Mouse (Mus musculus) liver, adult 10 weeks (tissue): ENCODE data around the gene Olfr693. TPM values are rescaled to one million over a fixed set of nuclear protein-coding genes. Genes with fewer than 3 reads are reported as not detected.

Experiments used
- polyA plus RNA-seq: library from polyadenylated mRNA; stranded (reverse); fragments of 350-450 nt; fragmentation: Illumina TruSeq; extraction: RNeasy Lipid Tissue Mini Kit (QIAGEN cat#74804); gene quantifications from one replicate; pipeline ENCODE4 v1.2.3, GENCODE M21; 2014; ENCODE audit warnings: low read depth, low replicate concordance

Gene Olfr693
- polyA plus RNA-seq: not detected

DNA sequence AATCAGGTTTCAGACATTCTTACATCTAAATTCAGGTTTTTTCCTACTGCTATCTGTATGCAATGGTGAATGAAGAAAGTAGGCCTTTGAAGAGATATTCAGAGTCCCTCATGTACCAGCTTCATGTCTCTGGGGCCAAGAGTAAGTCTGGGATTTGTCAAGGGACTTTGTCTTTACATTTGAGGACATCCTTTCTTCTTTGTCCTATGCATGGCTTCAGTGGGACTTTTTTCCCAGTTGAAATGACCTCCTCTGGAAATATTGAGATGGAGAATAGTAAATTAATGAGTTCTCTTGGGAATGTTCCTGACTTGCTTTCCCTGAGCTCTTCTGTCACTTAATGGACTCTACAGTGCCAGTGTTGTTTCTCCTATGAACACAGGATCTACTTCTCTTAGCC lies at the start of gene Olfr693:
Gene Olfr693 (minus strand): TSS at position 101 of the 400 bp plus-strand sequence.

DNA sequence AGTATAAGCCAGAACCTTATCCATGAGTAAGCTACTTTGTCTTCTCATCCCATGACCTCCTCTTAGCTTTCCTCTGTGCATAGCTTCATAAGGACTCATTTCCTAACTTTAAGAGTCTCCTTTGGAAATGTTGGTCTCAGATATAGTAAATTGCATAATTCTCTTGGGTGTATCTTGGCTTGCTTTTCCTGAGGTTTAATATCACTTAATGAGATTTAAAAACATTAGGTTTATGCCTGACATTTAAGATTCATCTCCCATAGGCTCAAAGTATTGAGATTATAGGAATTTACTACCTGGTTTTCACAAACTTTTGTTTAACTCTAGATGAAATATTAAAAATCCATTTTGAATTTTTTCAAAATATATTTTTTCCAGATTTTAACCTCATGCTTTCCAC lies 35.9 kb upstream of the Olfr693 start, which contains the start of gene Olfr695:
Gene Olfr695 (minus strand): TSS at position 101 of the 400 bp plus-strand sequence.

DNA sequence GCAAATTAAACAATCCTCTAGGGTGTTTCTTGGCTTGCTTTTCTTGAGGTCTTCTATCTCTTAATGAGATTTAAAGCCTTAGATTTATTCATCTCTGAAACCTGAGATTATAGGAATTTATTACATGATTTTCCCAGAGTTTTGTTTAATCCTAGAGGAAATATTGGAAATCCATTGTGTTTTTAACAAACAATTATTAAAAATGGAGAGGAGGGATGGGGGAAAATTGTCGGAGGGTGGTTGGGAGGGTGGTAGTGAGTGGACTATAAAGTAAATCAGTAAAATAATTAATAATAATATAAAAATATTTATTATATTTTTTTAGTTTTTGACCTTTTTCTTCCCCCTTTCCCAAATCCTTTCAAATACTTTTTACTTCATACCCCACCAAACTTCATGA lies 11.3 kb upstream of the Olfr693 start, which contains the start of gene Olfr694:
Gene Olfr694 (minus strand): TSS at position 101 of the 400 bp plus-strand sequence.

Other genes with a start within 250 kb of the Olfr693 start
- not detected for gene Olfr694, start 11.2 kb upstream of the Olfr693 start, polyA plus RNA-seq
- gene Olfr695, start 35.8 kb upstream of the Olfr693 start, polyA plus RNA-seq: not detected
- not detected for gene Olfr697, start 61.9 kb upstream of the Olfr693 start, polyA plus RNA-seq
- not detected for gene Olfr698, start 74.8 kb upstream of the Olfr693 start, polyA plus RNA-seq
- not detected for gene Olfr699, start 112.6 kb upstream of the Olfr693 start, polyA plus RNA-seq
- gene Olfr700, start 128.2 kb upstream of the Olfr693 start, polyA plus RNA-seq: not detected
- not detected for gene Olfr701, start 133.5 kb upstream of the Olfr693 start, polyA plus RNA-seq
- gene Olfr702, start 153.3 kb upstream of the Olfr693 start, polyA plus RNA-seq: not detected
- not detected for gene Olfr703, start 162.8 kb upstream of the Olfr693 start, polyA plus RNA-seq
- gene Olfr704, start 182.6 kb upstream of the Olfr693 start, polyA plus RNA-seq: not detected
- gene Olfr705, start 196.3 kb upstream of the Olfr693 start, polyA plus RNA-seq: not detected
- gene Olfr706, start 207.6 kb upstream of the Olfr693 start, polyA plus RNA-seq: not detected
- not detected for gene Olfr707, start 220.7 kb upstream of the Olfr693 start, polyA plus RNA-seq
- not detected for gene Olfr1532-ps1, start 227.4 kb upstream of the Olfr693 start, polyA plus RNA-seq